Mouse (Mus musculus): ENCODE results near the gene Bcor.

Bcor gene

DNA sequence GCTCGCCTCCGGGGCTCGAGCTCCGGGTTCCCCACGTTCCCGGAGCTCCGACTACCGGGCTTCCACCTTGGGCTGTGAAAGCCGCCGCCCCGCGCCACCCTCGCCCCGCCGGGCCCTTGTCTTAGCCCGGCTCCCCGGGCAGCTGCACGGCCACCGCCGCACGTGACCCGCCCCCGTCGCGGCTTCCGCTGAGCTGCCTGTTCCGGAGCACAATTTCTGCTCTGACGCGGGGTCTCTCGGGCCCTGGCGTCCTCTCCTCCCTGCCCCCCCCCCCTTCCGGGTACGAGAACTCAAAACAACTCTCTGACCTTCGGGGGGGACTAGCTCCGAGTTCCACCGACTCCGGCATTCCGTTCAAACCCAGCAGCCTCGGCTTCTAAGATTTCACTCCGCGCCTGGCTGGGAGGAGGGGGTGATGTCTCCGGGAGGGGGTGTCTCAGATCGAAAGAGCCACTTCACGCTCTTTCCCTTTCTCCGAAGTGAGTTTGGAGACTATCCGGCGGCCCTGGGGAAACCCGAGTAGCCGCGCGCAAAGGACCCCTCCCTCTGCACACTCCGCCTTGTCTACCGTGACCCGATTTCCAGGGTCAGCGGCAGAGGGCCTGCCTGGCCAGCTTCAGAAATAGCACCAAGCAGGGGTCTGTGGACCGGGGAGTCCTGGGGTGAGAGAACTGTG, at the start of gene Bcor:
Bcor (minus strand) TSS at position 375 of the 676 bp plus-strand sequence.
- peak; percentile 58 for DNase-seq

DNA sequence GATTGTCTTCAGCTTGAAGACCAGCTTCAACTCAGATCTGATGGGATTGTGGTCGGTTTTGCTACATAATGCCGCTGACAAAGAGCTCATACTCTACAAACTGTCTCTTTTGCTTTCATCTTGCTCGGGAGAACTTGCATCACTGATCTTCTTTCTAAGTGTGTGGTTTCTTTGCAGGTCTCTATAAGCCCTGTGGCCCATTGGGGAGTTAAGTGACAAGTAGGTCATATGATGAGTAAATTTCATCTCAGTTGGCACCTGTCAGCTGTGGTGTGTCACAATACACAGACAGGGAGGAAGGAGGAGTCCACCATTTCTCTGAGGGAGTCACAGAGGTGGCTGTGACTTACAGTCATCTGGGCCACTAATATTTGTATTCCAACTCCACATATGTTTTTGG, 42.8 kb upstream of the Bcor start:
- DNase-seq, result no peak

DNA sequence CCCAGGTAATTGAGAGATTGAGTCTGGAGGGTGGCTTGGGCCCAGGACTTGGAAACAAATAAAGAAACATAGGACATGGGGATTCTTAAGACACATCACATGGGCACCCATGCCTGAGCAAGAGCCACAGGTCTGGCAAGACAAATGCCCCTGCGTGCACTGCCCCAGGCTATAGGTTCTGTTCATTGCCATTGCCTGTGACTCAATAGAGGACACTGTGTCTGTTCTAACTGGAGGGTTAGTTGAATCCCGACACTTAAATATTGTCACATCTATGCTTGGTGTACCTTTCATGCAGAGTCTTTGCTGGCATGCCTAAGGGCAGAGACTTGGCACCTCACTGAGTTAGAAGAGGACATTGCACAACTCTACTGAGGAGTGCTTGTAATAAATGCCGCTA, 41.0 kb upstream of the Bcor start:
- DNase-seq, result no peak

DNA sequence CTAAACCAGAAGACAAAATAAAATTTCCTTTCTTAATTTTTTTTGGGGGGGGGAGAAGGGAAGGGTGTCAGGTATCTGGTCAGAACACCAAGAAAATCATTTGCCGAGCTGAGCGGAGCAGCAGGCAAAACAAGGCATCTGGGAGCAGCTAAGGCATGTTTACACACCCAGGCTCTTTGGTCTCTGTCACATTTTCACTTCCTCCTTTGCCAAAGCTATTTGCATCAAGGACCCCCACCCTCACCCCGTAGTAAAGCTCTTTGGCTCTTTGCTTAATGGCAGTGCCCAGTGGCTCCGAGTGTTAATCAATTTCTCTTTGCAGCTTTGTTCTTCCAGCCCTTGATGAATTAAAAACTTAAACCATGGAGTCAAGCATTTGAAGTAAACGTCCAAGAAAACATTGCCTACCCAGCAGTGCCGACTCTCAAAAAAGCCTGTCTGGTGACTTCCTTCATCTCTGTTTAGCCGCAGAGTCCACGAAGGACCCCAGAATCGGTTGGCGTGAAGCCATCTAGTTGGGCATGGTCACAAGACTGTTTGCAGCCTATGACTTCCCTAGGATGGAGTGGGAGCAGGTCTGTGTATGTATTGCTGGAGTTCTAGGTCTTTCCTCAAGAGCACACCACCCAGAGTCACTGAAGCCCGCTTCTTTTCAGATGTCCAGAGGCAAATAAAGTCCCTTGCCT, 35.2 kb upstream of the Bcor start:
- DNase-seq, result peak; percentile 8

DNA sequence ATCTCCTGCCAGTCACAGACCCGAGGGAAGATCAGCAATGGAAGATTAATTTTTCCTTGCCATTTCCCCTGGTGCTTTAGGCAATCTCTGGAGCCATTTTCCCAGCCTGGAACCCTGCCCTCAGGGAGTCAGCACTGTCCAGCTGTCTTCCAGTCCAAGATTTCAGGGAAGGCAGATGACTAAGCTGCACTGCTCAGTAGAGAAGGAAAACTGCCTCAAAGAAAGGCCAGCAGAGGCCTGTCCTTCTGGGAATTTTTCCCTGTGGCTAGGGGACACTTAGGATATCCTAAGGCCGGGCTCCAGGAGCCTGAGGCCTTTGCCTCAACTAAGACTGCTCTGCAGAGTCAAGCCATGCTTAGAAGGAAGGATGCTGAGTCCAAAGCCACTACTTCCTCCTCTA, 32.2 kb upstream of the Bcor start:
- no peak for DNase-seq

DNA sequence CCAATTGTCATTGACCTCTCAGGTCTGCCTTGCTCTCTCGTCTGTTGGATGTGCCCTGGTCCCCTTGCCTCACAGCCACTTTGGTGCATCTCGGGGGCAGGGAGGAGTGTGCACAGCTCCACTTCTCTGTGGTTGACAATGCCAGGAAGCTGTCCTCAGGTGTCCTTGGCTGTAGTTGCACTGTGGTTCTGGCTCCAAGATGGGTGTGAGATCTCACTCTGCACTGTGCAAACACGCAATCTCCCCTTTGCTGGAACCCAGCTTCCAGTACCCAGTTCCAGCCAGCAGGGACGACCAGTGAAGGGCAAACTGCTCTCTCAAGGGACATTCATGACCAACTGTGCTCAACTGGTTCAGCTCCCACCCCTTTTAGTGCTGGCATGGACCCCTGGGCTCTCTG, 29.4 kb upstream of the Bcor start:
- DNase-seq, result no peak

DNA sequence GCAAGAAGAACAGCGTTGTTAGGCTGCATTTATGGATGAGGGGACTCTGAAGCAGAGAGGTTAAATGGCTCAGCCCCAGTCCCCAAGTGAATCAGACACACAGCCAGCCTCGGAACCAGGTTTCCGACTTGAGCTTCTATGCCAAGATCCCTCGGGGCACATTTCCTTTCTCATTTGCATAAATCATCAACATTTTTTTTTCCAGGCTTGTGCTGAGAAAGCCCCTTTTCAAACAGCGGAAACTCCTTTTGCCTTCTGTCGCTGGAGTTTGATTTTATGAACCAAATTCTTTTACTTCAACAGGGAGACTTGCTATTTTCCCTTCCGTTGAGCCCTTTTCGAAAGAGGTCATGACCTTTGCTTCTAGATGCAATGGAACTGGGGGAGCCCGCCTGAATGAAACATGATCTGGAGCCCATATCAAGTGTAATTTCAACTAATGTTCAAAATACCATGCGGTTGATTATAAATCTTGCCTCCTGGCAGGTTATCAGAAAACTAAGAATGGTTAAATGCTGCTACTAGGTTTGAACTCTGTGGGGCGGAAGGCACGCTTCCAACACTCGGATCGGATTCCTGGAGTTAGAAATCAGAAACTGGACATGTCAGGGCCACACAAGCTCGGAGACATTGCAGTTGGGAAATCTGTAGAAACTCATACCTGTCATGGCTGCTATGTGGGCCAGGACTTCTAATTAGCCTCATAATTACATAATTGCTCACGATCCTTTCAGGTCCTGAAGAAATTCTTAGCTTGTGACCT, 15.2 kb upstream of the Bcor start:
- no peak for DNase-seq

DNA sequence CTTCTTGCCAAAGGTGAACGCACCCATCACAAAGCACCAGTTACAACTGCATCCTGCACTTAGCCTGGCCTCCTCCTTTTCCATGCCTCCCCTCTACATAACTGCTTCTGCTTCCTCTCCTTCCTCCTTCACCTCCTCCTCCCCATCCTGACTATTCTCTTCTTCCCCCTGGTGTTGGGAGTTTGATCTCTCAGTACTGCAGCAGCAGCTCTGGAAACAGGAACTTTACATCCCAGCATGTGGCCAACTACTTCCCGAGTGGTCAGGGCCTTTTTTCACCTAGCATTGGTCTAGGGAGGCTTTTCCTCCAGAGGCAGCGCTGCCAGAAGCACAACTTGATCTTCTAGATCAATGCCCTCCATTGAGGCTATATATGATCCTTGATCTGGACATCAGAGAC, 10.0 kb upstream of the Bcor start:
- no peak for DNase-seq

DNA sequence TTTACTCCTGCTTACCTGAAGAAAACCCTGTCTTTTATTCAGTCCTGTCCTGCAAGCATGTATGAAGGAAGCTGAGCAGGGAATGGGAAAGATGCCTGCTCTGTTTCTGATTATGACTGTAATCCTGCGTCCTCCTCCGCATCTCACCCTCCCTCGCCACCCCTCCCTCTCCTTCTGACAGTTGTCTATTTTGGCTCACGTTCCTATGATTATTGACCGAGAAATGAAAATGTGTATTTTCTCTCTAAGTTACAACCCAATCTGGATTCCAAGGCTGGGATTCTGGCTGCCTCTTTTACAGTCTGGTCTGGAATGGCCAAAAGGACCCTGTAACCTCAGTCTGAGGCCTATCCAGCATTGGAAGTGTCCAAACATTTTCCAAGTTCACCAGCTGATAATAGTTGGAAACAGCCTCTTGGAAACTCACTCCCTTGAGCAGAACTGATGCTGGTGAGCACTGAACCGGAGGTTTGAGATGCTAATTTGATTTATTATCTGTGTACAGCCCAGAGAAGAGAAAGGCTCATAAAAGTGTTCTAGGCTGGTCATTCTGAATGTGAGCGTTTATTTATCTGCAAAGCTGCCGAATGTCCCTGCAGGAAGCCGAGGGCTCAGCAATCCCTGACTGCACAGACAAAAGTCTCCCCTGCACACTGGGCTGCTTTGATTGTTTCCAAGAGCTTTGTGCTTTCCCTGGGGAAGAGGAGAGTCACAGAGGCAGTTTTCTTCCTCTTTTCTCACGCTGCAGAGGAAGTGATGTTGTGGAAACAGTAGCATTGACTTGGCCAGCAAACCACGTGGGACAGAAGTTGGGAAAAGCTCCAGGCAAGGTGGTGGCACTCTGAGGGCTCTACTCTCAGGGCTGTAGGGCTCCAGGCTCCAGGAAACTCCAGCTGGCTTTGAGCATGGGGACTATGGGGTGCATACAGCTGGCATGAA, 4.7 kb upstream of the Bcor start:
- no peak for DNase-seq

DNA sequence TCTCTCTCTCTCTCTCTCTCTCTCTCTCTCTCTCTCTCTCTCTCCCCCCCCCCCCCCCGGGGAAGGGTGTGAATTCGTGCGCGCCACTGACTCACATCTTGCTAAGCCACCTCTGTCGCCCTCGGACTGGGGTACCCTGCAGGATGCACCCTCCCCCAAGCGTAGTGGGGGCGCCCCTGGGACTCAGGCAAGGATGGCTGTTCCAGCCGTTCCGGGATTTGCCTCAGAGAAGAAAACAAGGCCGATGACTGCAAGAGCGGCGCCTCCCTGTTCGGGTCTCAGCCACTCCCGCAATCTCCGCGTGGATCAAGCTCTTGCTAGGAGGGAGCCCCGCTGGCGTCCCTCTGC, 647 bp downstream of the Bcor start:
- peak; percentile 44 for DNase-seq

DNA sequence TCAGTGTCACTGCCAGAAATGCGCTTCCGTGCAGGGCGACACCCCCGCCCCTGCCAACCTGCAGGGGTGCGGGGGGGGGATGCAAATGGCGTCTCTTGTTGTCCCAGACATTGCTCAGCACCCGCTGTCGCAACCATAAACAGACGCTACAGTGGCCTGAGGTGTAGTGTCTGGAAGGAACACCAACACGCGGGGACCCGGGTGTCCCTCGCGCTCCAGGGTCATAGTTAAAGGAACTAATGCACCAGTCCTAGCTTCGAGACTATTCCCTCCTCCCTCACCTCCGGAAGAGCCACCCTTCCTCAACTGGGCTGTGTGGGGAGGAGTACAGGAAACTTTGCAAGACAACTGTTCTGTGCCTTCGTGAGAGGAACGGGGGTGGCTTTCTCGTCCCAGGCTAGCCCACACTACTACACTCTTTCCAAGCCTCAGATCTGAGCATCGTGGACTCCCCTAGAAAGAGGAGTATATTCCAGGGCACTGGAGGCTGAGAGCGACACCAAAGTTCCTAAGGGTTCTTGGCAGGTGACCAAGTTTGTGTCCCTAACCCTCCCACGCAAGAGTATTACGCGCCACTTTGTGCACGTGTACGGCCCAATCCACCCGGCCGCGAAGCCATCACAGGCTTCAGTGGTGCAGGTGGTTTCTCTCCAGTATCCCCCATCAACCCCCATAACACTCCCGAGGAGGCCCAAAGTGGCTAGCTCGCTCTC, 1.2 kb downstream of the Bcor start:
- no peak for DNase-seq

DNA sequence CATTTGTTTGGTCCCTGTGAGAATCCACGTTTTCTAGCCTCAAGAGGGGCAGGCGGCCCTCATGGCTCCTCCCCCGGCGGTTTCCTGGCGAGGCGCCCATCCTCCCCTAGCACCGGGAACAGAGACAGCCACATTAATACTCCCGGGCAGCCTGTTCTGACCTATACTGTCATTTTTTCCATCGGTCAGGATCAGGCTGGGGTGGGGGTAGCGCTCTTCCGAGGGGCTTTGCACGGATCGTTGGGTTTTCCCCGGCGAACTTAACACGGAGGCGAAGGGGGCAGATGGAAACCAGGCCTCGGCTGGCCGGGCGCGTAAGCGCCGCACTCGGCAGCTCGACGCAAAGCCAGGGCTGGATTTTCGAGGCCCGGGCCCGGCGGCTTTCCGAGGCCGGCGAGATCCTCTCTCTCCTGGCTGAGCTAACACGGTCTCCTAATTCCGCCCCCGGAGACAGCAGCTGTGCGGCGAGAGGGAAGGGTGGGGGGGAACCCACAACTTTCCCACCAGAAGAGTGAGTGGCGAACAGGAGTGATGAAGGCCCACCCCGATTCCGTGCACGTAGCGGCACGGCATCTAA, 1.8 kb downstream of the Bcor start:
- peak; percentile 68 for DNase-seq

DNA sequence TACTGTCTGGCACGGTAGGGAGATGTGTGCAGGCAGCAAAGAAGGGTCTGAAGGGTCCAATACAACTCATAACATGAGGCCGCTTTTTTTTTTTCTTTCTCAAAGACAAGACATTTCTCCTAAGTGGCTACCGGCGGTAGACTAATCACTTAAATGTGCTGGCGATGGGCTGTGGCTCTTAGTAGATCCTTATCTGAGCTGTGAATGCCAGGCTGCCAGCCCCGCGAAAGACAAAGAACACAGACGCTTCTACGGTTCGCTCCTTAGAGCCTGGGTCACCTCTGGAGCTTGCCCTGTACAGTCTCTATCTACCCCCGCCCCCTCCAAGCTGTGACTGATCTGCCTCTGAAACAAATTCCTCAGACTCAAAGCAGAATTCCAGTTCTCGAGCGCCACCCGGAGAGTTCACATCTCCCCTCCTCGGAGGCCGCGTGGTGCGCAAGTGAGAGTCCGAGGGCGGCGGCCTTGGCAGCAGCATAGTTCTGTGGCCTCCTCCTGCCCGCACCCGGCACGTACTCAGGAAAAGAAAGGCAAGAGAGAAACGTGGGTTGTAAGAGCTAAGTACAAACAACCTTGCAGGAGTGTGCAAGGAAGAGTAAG, 2.7 kb downstream of the Bcor start:
- peak; percentile 35 for DNase-seq

DNA sequence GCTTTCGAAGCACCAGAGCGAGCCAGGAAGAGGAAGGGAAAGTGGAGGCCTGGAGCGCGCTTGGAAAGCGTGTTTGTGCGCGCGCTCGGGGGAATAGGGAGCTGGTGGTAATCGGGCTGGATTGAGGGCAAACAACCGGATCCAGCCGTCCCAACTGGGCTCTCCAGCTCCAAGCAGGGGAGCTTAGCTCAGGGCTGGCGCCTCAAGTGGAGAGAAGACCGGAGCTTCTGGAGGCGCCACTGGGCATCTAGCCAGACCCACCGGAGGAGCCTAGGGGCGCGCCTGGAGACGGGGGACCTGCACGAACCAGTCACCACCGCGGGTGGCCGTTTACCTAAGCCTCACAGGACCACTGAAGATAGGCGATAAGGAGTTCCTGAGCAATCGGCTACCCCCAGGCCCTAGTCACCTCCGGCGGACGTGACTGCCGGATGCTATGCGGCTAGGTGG, 4.3 kb downstream of the Bcor start:
- DNase-seq, result no peak

DNA sequence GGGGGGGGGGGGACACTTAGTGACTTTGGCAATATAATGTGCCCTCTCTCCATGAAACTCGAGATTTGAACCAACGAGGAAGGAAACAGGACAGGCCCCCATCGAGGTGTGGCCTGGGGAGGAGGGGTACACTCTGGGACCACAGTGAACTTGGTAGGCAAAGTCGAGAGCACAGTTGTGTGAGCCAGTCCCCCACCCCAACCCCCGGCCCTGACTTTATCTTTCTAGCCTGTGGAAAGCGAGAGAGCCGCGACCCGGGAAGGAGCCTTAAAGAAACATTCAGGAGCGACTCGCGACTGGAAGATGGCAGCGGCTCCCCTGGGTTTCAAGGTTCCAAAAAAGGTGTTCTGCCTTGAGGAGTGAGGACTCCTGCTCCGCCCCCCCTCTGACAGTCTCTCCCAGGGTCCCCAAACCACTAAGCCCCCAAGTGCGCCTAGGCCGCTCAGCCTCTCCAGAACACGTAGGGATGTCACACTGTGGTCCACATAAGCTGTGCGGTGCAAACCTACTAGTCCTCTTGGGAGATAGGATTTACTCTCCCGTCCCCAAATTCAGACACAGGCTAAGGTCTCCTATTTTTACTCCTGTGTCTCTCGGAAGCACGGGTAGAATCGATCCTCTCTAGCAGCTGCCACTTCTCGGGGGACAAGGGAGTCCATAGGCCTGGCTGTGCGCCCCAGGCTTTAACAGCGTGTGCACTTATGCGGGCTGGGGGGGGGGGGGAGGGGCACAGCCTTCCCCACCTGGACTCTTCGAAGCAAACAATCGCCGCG, 4.9 kb downstream of the Bcor start:
- no peak for DNase-seq

DNA sequence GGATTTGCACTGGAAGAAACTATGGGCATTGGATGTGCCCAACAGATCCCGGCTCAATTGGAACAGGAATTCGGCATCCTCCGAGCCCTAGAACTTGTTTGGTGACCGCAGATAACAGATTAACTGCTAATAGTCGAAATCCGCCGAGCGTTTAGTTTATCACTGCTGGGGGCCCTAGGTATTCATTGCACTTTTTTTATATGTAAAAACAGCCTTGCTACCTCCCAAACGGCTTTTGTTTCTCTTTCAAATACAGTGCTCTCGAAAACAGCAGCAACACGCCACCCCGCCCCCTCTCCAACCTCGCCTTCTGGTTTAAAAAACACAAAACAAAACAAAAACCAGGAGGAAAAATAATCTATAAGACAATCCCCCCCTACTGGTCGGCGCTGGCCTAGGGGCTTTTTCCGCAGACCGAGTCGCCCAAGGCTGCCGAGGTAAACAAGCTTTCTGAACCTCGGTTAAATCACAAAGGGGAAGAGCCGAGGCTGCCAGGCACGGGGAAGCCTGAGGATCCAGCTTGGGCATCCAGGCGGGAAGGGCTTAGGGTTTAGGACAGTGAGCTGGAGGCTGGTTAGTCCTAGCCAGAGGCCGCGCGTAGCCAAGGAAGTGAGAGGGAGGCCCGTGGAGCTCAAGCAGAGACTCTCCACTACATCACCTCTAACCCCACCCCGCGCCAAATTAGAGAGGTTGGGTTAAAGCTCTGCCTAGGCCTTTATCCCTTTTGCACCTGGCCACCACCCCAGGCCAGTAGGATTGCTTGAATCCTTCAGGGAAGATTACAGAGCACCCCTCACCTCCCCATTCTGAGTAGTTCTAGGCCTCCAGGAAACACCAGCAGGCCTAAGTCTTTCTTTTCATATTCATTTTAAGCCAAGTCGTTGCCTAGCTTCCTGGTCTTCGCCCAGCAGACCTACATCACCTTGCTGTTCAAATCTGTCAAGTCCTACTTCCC, 6.7 kb downstream of the Bcor start:
- DNase-seq, result no peak

DNA sequence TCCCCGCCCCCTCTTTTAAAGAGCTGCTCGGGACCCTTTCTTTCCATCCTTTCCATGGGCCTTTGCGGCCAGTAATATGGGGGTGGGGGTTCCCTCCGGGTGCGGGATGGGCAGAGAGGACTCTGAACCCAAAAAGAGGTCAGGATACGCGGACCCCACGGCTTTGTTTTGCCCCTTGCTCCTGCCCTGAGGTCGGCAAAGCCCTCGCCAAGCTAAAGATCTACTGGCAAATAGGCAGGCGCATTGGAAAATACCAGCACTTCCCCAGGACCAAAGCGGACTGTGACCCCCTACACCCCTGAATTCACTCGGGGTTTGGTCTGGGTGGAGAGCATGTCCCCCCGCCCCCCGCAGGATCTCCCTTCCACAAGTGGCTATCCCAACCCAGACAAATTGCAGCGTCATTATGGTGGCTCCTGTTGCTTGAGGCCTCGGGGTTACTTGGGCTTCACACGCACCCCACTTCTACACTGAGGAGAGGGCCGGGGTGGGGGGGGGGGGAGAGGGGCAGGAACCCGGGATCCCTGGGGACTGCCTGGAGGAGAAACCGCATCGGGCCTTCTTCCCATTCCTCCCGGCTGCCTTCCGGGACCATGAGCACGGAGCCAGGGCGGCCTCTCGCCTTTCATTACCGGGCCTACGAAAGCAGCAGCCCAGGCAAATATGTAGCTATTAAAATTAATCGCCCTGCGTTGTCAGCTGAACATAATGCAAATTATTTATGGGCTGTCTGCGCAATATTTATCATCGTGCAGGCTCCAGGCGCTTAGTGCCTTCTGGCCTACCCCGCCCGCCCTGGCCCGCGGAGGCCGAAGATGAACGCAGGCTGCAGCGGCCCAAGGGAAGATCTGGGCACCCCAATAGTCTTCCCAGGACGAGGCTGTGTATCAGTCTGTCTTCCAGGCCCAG, 7.9 kb downstream of the Bcor start:
- DNase-seq, result no peak

DNA sequence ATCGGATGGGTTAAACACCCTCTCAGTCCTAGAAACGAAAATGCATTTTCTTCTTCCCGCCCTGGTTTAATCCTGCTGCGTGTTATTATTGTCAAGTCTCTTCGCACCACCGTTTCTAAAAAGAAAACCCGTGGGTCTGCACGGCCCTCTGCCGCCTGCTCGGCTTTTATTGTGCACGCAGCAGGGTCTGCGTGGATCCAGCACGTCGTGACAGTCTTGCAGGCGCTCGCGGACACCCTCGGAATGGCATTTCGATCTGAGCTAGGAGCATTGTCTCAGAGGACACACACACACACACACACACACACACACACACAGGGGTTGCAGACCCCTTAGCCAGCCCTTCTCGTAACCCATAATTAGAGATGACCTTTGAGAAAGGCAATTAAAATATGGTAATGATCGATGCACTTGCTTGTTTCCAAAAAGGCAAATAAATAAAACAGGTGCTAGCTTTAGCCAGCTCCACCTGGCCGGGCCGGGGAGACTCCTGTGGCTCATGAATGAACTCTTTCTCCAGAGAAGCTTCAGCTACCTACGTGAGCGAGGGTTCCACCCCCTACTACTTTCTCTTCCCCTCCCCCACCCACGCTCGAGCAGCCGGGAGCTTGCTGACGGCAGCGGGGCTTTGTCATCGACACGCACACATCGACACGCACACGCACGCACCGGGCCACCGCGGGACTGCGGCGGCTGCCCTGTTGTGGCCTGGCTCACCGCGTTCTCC, 8.7 kb downstream of the Bcor start:
- DNase-seq, result peak; percentile 67

All from right cerebral cortex, postnatal 14 days (tissue).